Mouse (Mus musculus) urinary bladder, postnatal 25 days (tissue): ENCODE results near the gene Saa2.
"Not testable (repeated sequence)": the region's sequence is repeated elsewhere in the genome, so short reads cannot be mapped to it uniquely, and the experiment has no call there.

Experiments
- DNase-seq: peaks from one replicate; pipeline ENCODE4 v3.0.0; 2022; ENCODE audit warnings: low spot score

Gene Saa2

GRCm38 (mm10) chr7:46751490-46751889 lies at the start of gene Saa2:
Gene Saa2, plus strand, starts transcription at chr7:46751790.
- no peak for DNase-seq

DNA sequence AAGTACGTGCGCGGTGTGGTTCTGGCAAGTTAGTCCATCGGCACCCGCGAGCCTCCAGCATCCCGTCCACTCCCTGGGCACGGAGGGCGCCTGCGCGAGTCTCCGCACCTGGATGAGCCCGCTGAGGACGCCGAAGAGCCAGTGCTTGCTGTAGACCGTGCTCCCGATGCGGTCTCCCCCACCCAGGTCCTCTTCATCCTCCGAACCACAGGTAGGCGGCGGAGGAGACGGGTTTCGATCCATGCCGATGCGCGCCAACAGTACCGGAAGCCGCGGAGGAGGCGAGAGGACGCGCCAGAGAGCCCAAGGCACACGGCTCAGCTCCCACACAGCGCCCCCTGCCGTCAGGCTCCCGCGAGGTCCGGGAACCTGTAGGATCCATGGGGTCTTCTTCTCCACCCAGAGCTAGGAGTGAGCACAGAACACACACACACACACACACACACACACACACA lies 41.2 kb upstream of the Saa2 start, which contains the start of gene Saal1:
Gene Saal1 (minus strand): TSS at position 291 of the 455 bp plus-strand sequence.
- DNase-seq: peak; percentile 87

GRCm38 (mm10) chr7:46712250-46712649 lies 39.3 kb upstream of the Saa2 start:
- no peak for DNase-seq

GRCm38 (mm10) chr7:46714518-46714917 lies 37.1 kb upstream of the Saa2 start:
- DNase-seq: peak; percentile 60

- DNase-seq: no peak
These were observed 36.0 kb upstream of the Saa2 start, which contains the start of gene Saa3 for GRCm38 (mm10) chr7:46715600-46715999. Gene Saa3, minus strand, starts transcription at chr7:46715700.

- no peak for DNase-seq
These were observed 34.7 kb upstream of the Saa2 start for GRCm38 (mm10) chr7:46716897-46717296.

DNA sequence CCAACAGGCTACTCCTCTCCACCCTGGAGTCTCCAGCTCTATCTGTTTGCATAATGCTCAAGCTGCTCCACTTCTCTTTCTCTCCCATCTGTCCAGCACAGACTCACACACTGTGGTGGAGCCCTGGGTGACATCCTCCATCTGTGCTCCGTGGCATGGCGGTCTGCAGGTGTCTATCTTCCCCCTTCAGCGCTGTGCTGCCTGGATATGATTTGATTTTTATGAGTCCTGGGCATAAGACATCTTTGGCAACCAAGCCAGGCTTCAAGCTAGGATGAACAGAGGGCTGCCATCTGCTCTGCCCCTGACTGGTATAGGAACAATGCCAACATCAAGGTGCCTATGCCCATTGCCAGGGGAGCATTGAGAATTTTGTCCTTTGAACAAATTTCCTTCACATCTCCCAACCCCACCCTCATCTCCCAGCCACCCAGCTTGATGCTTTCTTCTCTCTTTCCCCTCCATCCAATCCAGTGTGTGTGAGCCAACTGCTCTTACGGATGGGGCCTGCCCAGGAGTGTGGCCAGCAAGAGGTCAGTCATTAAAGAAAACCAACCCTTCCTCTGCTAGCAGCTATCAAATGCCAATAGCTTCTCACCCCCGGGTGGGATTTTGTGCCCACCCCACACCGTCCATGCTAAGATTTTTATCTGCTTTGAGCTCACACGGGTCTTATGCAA lies 32.9 kb upstream of the Saa2 start:
- no peak for DNase-seq

DNA sequence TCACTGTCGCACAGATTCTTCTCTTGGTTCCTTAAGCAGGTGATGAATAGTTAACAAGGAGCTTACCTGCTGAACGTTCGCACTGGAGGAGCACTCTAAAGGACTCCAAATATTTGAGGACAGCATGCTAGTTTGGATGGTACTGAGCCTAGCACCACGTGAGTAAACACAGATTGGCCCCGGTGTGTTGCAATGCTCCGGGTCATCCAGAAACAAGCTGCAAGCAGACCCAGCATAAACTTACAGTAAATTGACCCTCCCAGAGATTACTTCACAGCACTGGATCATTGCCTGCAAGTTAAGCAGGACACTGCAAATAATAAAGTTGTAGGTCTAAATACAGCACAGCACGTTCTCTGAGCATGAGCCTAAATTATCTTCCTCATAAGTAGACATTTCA lies 32.1 kb upstream of the Saa2 start:
- DNase-seq: peak; percentile 26

DNA sequence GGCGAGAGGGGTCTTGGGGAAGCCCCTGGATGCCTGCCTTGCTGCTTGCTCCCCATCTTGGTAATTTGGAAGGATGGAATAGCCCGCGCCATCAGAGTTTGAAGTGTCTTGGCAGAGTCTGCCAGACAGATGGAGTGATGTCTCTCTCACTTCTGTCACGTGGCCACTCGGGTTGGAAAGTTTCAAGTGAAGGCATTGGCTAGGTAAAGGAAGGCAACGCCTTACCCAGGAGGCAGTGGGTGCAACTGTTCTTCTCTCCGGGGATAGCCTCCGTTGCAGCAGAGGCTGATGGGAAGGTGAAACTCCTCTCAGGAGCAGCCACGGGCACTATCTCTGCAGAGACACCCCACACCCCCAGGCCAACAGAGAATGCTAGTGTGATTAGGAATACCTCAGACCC lies 31.1 kb upstream of the Saa2 start:
- no peak for DNase-seq

DNA sequence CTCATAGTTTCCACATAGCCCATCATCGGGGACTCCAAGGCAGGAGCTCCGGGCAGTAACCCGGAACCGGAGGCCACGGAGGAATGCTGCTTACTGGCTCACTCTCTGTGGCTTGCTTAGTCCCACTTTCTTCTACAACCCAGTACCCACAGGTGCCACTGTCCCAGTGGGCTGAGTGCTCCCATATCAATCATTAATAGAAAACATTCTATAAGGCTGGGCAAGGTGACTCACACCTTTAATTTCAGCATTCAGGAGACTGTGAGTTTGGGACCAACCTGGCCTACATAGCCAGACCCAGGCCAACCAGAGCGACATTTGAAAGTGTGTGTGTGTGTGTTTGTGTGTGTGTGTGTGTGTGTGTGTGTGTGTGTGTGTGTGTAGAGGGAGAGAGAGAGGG lies 28.2 kb upstream of the Saa2 start:
- no peak for DNase-seq

GRCm38 (mm10) chr7:46723849-46724248 lies 27.7 kb upstream of the Saa2 start:
- no peak for DNase-seq

- DNase-seq: no peak
These were observed 27.2 kb upstream of the Saa2 start for GRCm38 (mm10) chr7:46724396-46724795.

DNA sequence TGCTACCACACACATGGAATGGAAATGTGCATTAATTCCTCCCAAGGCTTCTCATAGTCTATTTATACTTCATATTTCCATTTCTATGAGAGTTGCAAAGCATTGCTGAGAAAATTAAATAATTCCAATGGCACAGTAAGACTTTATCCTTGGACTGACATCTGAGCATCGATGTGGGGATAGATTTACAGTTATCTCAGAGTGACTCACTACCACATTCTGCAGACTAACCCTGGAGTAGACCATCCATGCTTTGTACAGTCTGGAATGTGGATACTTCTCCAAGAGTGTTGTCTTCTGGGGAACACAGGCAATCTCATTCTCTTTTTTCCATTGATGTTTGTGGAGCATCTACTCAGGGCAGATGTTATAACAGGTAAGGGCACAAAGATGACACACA lies 24.0 kb upstream of the Saa2 start:
- DNase-seq: no peak

DNA sequence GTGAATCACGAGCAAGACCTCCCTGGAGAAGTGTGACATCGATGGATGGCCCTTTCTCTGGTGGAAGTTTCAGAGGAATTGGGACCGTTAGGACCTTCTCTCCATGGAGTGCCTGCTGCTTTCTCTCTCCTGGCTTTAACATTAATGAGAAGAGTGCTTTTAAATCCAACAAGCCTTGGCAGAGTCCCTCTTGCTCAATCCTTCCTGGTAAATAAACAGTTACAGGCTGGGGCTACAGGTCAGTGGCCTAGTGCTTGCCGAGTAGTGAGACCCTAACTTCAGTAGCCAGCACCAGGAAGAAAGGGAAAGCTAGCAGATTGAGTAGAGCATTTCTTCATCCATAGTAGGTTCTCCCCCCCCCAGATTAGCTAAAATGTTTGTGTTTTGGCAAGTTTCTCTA lies 19.1 kb upstream of the Saa2 start, which contains the start of gene Saa4:
Gene Saa4 (minus strand): TSS at position 146 of the 400 bp plus-strand sequence.
- no peak for DNase-seq

DNA sequence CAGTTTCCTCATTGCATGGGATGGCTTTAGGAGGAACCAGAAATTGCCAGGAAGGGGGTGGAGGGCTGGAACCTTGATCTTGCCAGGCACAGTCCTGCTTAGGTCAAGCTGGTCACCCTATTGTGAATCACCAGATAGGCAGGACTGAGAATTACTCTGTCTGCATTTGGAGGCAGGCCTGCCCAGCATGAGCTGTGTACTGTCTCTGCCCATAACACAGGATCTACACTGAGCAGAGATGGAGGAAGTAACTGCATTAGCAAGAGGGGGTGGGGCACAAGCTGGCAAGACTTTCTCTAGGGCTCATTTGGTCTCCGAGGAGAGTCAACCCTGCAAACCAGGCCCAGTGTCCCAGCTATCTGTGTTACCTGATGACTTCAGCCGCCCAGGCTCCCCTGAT lies 16.6 kb upstream of the Saa2 start:
- DNase-seq: no peak

- no peak for DNase-seq
These were observed 12.8 kb upstream of the Saa2 start for GRCm38 (mm10) chr7:46738561-46739460.

DNA sequence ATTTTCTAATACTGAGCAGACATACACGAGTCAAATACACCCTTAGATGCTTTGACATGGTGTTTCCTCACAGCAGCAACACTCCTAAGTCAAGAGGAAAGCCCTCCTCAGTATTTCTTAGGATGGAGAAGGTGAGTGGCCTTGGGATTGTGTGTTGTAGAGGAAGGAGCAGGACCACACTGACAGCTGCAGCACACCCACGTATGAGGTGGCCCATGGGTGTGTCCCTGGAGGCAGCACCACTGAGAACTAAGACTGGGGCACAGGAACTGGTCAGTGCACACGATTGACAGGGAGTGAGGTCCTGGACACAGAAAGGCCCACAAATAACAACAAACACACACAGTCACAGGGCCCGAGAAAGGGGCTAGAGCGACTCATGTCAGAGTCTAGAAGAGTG lies 11.5 kb upstream of the Saa2 start:
- not testable (repeated sequence) for DNase-seq

GRCm38 (mm10) chr7:46742880-46743279 lies 8.7 kb upstream of the Saa2 start, which contains the start of gene Saa1:
Gene Saa1, minus strand, starts transcription at chr7:46742980.
- not testable (repeated sequence) for DNase-seq

- DNase-seq: no peak
These were observed 5.8 kb upstream of the Saa2 start for GRCm38 (mm10) chr7:46745816-46746215.

GRCm38 (mm10) chr7:46746381-46746780 lies 5.2 kb upstream of the Saa2 start:
- DNase-seq: no peak

DNA sequence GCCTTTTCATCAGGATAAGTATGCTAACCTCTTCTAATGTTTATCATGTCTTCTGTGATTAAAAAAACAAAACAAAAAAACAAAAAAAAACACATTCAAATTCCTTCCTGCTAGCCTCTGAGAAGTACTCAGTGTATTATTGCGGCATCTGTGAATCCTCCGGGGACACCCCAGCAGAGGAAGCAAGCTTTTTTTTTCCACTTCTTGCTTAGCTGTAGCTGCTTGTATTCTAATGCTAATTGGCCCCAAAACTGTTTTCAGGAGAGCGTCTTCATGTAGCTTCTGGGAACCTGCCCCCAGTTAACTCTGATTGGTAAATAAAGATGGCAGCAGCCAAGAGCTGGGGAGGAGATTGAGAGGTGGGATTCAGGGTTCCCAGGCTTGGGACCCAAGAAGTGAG lies 3.1 kb upstream of the Saa2 start:
- no peak for DNase-seq

DNA sequence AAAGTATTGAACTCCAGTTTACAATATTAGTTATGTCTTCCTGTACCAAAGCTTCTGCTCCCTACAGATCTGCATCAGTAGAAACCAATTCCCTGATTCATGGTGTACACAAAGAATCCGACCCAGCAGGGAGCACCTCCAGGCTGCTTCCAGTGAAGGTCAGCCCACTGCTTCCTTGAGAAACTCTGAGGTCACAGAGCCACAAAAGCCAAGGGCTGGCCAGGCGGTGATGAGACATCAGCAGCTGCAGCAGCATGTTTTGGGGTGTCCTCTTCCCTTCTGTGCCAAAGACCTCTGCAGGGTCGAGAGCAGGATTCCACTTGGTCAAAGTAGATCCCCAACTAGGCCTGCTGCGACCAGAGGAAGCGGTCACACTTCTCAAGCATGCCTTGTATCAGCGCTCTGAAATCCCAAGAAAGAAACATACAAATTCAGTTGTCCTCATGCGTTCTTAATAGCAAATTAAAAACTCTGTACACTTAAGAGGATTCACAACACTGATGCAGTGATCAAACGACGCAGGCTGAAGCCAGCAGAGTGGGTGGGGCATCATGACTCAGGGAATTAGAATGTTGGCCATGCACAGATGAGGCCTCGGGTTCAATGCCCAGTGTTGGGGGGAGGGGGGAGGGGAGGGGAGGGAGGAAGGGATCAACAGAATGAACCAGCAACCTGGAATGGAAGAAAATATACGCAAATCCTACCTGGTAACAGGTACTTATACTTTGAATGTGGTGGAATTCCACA lies 9.6 kb downstream of the Saa2 start:
- DNase-seq: no peak
